Mouse (Mus musculus): ENCODE data around the gene Pacsin1. TPM values are rescaled to one million over a fixed set of nuclear protein-coding genes. Genes with fewer than 3 reads are reported as not detected.

Gene Pacsin1
- total and polyA plus RNA-seq, 2 experiments from 2014 or later: 38.7 to 62.5 TPM

DNA sequence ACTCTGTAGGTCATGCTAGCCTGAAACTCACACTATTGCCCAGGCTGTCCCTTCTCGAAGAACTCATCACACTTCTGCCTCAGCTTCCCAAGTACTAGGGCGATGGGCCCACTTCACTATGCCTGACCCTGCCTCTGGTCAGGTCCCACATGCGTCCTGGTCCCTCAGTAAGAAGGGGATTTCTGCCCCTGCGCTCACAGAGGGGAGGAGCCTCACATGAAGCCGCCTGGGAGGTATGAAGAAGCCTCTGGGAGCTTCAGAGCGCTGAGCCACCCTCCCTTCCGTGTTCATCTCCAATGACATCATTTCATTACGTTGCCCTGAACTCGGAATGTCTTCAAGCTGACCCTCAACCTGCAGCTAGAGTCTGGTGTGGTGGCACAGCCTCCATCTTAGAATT lies 11.6 kb upstream of the Pacsin1 start:
- Histone ChIP-seq H3K36me3 (ENCODE audit: insufficient read depth) (no peaks in the 10 kb centered on the region), H3K4me3 (ENCODE audit: low read depth, low read length) (no peak overlapping the region), H3K9me3 (ENCODE audit: low read length) (no peaks in the 10 kb centered on the region), H3K27me3 (ENCODE audit: insufficient read depth, low read length) (no peaks in the 10 kb centered on the region), H3K4me1 (ENCODE audit: insufficient read depth) (peaks cover 12% of the 10 kb centered on the region; the same call in 1 of the 2 replicates), H3K9ac (no peak overlapping the region), H3K27ac (ENCODE audit: low read depth, low read length) (no peak overlapping the region), H3K4me2 (ENCODE audit: low read depth) (no peak overlapping the region)
- WGBS: 86% methylated on average over 9 of the region's 9 CpGs
- DNase-seq (no peak), ATAC-seq (no peak)
- no peak for TF ChIP-seq CTCF (IDR thresholded peaks at IDR 0.05; ENCODE audit: low read depth)

DNA sequence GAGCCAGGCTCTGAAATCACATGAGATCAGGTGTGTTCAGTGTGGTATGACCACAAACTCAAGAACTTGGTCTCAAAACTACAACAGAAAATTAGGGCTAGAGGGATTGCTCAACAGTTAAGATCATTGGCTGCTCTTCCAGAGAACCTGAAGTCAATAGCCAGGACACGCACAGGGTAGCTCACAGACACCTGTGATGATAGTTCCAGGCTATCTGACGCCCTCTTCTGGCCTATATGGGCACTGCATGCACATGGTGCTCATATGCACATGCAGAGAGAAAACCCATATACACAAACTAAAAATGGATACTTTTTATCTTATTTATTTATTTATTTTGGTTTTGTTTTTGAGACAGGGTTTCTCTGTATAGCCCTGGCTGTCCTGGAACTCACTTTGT lies 10.7 kb upstream of the Pacsin1 start:
- Histone ChIP-seq H3K36me3 (ENCODE audit: insufficient read depth) (no peaks in the 10 kb centered on the region), H3K4me2 (ENCODE audit: low read depth) (no peak overlapping the region), H3K27me3 (ENCODE audit: insufficient read depth, low read length) (no peaks in the 10 kb centered on the region), H3K4me3 (ENCODE audit: low read depth, low read length) (no peak overlapping the region), H3K4me1 (ENCODE audit: insufficient read depth) (peaks cover 12% of the 10 kb centered on the region; the same call in 1 of the 2 replicates), H3K9ac (no peak overlapping the region), H3K27ac (ENCODE audit: low read depth, low read length) (no peak overlapping the region), H3K9me3 (ENCODE audit: low read length) (no peaks in the 10 kb centered on the region)
- TF ChIP-seq CTCF (IDR thresholded peaks at IDR 0.05; ENCODE audit: low read depth): peak; percentile 40; the same call in 1 of the 2 replicates
- WGBS: 39% methylated on average over 2 of the region's 2 CpGs
- ATAC-seq: no peak
- no peak for DNase-seq

DNA sequence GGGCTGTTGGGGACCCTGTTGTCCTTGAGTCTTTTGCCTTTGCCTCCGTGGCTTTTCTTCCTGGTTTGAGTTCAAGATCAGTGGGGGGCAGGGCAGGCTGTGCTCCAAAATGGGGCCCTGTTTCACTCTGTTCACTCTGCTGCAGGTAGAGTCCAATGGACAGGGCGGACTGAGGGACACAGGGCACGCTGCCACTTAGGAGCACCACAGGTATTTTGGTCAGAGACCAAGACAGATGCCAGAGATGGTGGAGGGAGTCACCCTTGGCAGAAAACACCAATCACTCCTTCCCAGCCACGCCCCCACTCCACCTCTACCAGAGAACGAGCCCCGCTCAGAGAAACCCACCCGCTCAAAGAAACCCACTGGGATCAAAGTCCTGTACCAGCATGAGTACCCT lies 9.5 kb upstream of the Pacsin1 start:
- H3K27me3 ChIP-seq (ENCODE audit: insufficient read depth, low read length): no peaks in the 10 kb centered on the region
- H3K27ac ChIP-seq (ENCODE audit: low read depth, low read length): no peak overlapping the region
- WGBS: 47% methylated on average over 7 of the region's 7 CpGs
- no peak overlapping the region for H3K4me3 ChIP-seq (ENCODE audit: low read depth, low read length)
- peaks cover 12% of the 10 kb centered on the region; the same call in 1 of the 2 replicates for H3K4me1 ChIP-seq (ENCODE audit: insufficient read depth)
- ATAC-seq (no peak), DNase-seq (no peak)
- no peaks in the 10 kb centered on the region for H3K36me3 ChIP-seq (ENCODE audit: insufficient read depth)
- H3K4me2 ChIP-seq (ENCODE audit: low read depth): no peak overlapping the region
- no peaks in the 10 kb centered on the region for H3K9me3 ChIP-seq (ENCODE audit: low read length)
- H3K9ac ChIP-seq: no peak overlapping the region
- no peak for TF ChIP-seq CTCF (IDR thresholded peaks at IDR 0.05; ENCODE audit: low read depth)

DNA sequence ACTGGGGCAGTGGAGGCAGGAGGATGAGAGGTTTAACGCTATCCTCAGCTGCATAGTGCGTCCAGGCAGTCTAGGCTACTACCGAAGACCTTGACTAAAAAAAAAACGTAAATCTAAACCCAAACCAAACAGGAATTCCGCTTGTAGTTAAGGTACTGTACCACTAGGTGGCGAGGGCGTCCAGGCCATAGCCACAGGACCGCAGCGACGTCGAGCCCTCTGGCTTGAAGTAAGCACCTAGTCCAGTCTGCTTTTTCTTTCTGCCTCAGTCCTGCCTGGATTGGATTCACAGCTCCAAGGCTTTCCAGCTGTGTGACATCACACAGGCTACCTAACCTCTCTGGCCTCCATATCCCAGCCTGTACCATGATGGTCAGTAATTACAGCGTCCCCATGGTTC lies 5.1 kb upstream of the Pacsin1 start:
- peak; percentile 57; the same call in 1 of the 2 replicates for TF ChIP-seq CTCF (IDR thresholded peaks at IDR 0.05; ENCODE audit: low read depth)
- no peak for DNase-seq
- no peaks in the 10 kb centered on the region for H3K9me3 ChIP-seq (ENCODE audit: low read length)

DNA sequence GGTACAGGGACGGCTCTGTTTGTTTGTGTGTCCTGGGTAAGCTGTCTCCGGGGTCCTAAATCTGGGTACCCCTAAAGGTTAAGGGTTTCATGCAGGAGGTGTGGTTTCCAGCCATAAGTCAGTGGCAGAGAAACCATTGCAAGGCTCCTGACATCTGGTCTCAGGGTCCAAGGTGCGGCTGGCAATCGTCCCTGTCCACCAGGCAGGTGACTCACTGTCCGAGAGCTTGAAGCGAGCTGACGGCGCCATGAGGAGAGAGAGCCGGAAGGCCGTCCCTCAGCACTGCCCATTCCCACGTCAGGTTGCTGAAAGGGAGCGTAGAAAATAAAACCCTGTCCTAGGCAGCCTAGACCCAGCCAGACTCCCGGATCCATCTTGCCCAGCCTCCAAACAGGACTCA lies 4.7 kb upstream of the Pacsin1 start:
- WGBS: 84% methylated on average over 13 of the region's 13 CpGs
- H3K4me3 ChIP-seq (ENCODE audit: low read depth, low read length): no peak overlapping the region

More for the DNA sequence above, 5.1 kb upstream of the Pacsin1 start:
- Histone ChIP-seq H3K4me1 (ENCODE audit: insufficient read depth) (peaks cover 3% of the 10 kb centered on the region; the same call in 1 of the 2 replicates), H3K4me2 (ENCODE audit: low read depth) (no peak overlapping the region), H3K27ac (ENCODE audit: low read depth, low read length) (no peak overlapping the region), H3K4me3 (ENCODE audit: low read depth, low read length) (no peak overlapping the region), H3K36me3 (ENCODE audit: insufficient read depth) (no peaks in the 10 kb centered on the region), H3K9ac (no peak overlapping the region), H3K27me3 (ENCODE audit: insufficient read depth, low read length) (no peaks in the 10 kb centered on the region)
- WGBS: 10% methylated on average over 12 of the region's 12 CpGs
- ATAC-seq: no peak

DNA sequence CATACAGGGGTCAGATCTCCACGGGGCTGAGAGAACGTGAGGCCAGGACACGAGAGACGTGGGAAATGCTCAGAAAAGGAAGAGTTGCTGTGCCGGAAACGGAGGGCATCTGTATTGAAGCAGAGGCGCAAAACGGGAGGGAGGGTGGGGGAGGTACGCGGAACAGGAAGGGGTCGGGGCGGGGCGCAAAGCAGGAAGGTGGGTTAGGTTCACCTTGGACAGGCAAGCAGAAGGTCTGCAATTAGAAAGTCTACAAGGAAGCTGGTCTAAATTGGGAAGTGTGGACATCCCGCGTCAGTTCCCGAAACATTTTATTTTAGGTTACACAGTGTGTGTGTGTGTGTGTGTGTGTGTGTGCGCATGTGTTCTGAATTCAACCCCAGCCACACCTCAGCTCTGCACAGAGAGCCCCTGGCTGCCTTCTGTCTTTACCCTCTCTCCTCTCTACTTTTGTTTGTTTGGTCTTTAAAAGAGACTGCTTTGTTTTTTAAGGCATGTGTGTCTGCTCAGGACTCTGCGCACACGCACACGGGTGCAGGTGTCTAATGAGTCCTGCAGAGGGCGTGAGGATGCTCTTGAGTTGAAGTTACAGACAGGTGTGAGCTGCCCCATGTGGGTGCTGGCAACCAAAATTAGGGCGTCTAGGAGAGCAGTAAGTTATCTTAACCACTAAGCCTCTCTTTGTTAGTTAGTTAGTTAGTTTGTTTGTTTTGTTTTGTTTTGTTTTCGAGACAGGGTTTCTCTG lies 3.1 kb upstream of the Pacsin1 start:
- Histone ChIP-seq H3K4me3 (ENCODE audit: low read depth, low read length) (no peak overlapping the region), H3K4me2 (ENCODE audit: low read depth) (no peak overlapping the region), H3K27ac (ENCODE audit: low read depth, low read length) (no peak overlapping the region), H3K9ac (no peak overlapping the region), H3K27me3 (ENCODE audit: insufficient read depth, low read length) (no peaks in the 10 kb centered on the region), H3K9me3 (ENCODE audit: low read length) (no peaks in the 10 kb centered on the region), H3K4me1 (ENCODE audit: insufficient read depth) (peaks cover 4% of the 10 kb centered on the region), H3K36me3 (ENCODE audit: insufficient read depth) (no peaks in the 10 kb centered on the region)
- no peak for ATAC-seq
- no peak for TF ChIP-seq CTCF (IDR thresholded peaks at IDR 0.05; ENCODE audit: low read depth)
- 85% methylated on average over 23 of the region's 23 CpGs for WGBS
- DNase-seq: no peak

More for the DNA sequence above, 4.7 kb upstream of the Pacsin1 start:
- Histone ChIP-seq H3K4me2 (ENCODE audit: low read depth) (no peak overlapping the region), H3K36me3 (ENCODE audit: insufficient read depth) (no peaks in the 10 kb centered on the region), H3K27ac (ENCODE audit: low read depth, low read length) (no peak overlapping the region), H3K9me3 (ENCODE audit: low read length) (no peaks in the 10 kb centered on the region), H3K9ac (no peak overlapping the region), H3K4me1 (ENCODE audit: insufficient read depth) (peaks cover 4% of the 10 kb centered on the region; the same call in 1 of the 2 replicates), H3K27me3 (ENCODE audit: insufficient read depth, low read length) (no peaks in the 10 kb centered on the region)
- DNase-seq: no peak
- no peak for TF ChIP-seq CTCF (IDR thresholded peaks at IDR 0.05; ENCODE audit: low read depth)
- ATAC-seq: no peak

DNA sequence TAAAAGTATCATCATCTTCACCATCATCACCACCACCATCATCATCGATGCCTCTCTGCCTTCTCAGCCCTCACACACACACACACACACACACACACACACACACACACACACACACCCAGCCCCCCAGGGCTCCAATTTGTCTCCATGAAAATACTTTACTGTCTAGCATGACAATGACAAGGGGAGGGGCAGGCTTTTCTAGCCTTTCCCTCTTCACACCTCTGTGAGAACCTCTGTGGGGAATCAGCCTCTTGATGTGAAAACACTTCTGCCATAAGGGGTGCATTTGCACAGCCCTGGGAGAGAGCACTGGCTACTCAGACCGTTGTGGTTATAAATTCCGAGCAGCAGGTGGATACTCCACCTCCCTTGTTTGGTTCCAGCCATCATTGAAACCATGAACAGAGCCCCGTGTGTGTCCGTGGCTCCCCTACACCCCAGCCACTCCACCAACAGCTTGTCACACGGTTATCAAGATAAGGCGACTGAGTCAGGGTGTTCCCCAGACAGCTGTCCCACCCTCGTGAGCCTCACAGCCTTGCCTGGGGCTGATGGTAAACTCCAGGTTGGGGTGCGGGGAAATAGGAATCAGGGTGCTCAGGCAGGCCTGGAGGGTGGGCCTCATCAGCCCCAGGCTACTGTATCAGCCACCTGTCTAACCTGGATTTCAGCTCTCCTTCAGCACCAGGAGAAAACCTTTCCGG lies 1.9 kb upstream of the Pacsin1 start:
- ATAC-seq: no peak
- no peaks in the 10 kb centered on the region for H3K9me3 ChIP-seq (ENCODE audit: low read length)
- no peak overlapping the region for H3K4me2 ChIP-seq (ENCODE audit: low read depth)
- H3K4me1 ChIP-seq (ENCODE audit: insufficient read depth): peaks cover 4% of the 10 kb centered on the region
- 82% methylated on average over 10 of the region's 10 CpGs for WGBS
- DNase-seq: no peak
- H3K9ac ChIP-seq: no peak overlapping the region
- no peak for TF ChIP-seq CTCF (IDR thresholded peaks at IDR 0.05; ENCODE audit: low read depth)
- H3K36me3 ChIP-seq (ENCODE audit: insufficient read depth): no peaks in the 10 kb centered on the region
- no peaks in the 10 kb centered on the region for H3K27me3 ChIP-seq (ENCODE audit: insufficient read depth, low read length)
- no peak overlapping the region for H3K4me3 ChIP-seq (ENCODE audit: low read depth, low read length)
- H3K27ac ChIP-seq (ENCODE audit: low read depth, low read length): no peak overlapping the region

Data from forebrain, postnatal 0 days (tissue).